Mouse (Mus musculus): ENCODE data around the gene A930004D18Rik.

GRCm38 (mm10) chr2:18052581-18052980 lies 15.0 kb upstream of the A930004D18Rik start:
- no peak for TF ChIP-seq CTCF (IDR thresholded peaks at IDR 0.05; ENCODE audit: extremely low read depth, insufficient read length, insufficient replicate concordance, low read depth, low read length)
- no peak for TF ChIP-seq POLR2A (IDR thresholded peaks at IDR 0.05; ENCODE audit: low read depth, low read length)

All from small intestine, adult 2 months (tissue).